Mouse (Mus musculus) gastrocnemius, postnatal 25 days (tissue): ENCODE results near the gene Glipr1l2. TPM values are rescaled to one million over a fixed set of nuclear protein-coding genes. Genes with fewer than 3 reads are reported as not detected.
"Not testable (repeated sequence)": the region's sequence is repeated elsewhere in the genome, so short reads cannot be mapped to it uniquely, and the experiment has no call there.

Experiments
- DNase-seq: peaks from one replicate; pipeline ENCODE4 v3.0.0; 2022
- long read RNA-seq, 2 experiments: library from polyadenylated mRNA; stranded (forward); transcript quantifications; one replicate each; pipeline ENCODE4 v2.0.0; 2021
- total RNA-seq, 2 experiments: library from RNA; stranded (reverse); gene quantifications; 1 replicate in 1 of 2; 2 replicates in 1 of 2; pipeline ENCODE4 v1.2.3; 2021

Glipr1l2 gene
- total RNA-seq: not detected
- long read RNA-seq, experiment 1: 0 reads
- long read RNA-seq, experiment 2: 0 reads

DNA sequence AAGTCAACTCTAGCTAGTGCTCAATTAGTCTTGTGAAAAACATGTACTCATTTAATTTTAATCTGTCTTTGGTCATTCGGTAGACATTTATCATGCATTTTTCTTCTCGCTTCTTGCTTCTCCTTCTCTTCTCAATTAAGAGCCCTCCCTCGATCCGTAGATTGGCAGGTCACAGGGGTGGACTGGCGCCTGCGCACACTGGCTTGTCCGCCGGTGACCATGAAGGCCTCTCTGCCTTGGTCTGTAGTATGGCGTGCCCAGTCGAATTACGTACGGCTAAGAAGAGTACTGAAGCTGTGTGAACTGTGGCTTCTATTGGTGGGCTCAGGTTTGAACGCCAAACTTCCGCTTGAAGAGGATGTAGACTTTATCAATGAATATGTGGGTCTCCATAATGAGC, at the start of gene Glipr1l2:
TSS of gene Glipr1l2 (plus strand) at position 198 of the 400 bp plus-strand sequence.
- DNase-seq: no peak

DNA sequence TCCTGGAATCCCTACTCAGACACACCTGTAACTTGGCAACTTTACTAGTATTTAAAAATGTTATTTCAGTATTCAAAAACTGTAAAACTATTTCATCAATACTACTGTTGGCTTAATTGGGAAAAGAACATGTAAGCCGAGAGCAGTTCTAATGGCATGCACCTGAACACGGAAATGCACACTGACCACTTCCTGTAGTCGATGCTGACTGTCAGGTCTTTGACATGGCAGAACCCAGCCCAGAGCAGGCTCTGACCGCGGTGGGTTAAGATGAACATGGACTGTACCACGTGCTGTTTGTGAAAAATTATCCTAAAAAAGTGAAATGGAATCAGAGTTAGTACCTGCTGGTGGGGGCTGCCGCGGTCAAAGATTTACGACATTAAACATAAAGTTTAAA, 39.6 kb upstream of the Glipr1l2 start:
- DNase-seq: not testable (repeated sequence)

DNA sequence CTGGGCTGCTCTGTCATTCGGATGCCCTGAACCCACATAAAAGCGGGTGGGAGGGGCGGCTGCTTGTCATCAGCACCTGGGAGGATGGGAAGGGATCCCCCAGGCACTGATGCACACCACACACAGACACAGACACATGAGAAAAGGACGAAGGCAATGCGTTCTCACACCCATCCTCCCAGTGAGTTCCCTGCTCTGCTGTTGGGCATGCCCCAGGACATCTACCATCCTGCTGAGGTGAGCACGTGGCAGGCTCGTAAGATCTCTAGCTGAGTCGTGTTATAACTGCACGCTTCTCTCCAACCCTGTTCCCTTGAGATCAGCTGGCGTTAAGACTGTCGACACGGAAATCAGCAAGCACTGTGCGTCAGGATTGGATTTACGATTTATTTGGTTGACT, 38.9 kb upstream of the Glipr1l2 start:
- DNase-seq: not testable (repeated sequence)

DNA sequence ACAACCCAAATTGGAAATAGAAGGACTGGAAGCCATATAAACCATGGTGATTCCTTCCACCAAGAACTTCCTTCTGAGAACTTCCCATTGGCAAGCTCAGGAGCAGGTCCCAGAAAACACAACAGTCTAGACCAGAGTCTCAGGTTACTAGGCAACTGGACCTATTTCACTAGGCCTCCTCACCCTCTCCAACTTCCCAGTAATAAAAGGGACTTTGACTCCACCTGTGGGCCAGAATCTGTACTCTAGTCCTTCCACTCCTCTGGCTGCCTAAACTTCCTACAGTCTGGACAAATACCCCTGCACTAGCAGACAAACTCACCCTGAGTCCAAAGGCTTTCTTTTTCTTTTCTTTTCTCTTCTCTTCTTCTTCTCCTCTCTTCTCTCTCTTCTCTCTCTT, 31.9 kb upstream of the Glipr1l2 start:
- no peak for DNase-seq

DNA sequence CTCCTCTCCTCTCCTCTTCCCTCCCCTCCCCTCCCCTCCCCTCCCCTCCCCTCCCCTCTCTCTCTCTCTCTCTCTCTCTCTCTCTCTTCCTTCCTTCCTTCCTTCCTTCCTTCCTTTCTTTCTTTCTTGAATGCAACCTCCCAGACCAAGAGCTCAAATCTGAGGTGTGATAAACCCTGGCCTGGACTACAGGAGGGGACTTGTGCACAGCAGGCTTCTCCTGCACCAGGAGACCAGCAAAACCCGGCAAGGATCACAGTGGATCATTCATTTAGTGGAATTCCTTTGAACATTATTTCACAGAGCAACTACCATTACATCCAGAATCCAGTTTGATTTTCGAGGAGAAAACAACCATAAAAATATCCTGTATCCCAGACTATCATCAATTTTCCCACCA, 31.2 kb upstream of the Glipr1l2 start:
- DNase-seq: not testable (repeated sequence)

DNA sequence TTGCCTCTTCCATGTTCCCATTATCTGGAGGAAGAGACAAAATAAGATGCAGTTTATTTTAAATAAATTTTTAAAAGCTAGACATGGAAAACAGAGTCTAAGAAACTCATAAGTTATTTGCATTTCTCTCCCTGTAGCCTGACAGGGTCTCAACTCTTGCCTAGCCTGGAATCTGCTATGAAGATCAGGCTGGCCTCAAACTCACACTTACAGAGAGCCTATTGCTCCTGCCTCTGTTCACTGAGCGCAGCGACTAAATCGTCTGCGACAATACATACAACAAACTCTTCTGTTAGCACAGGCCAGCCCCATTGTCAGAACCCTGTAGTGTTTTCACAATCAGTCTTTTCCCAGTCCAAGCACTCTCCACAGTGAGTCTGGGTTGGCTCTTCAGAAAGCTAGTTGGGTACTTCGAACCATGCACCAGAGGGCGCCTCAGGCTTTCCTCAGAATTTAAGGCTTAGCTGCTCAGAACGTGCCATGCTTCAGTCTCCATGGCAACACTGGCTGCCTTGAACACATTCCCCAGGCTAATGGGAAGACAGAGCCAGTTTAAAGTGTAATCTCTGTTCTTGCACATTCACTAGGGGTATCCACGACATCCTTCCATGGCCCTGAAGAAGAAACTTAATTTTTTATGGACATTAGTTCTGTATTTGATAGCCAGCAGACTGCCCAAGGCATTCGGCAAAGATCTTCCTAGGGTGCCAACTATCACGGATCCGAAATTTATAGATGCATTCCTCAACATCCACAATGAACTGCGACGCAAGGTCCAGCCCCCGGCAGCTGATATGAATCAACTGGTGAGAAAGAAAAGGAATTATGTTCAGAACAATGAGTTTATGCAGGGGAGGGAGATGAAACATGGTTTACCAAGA, 23.2 kb upstream of the Glipr1l2 start, which contains the start of gene Glipr1l1:
TSS of gene Glipr1l1 (plus strand) at position 488 of the 881 bp plus-strand sequence.
- DNase-seq: peak; percentile 6

DNA sequence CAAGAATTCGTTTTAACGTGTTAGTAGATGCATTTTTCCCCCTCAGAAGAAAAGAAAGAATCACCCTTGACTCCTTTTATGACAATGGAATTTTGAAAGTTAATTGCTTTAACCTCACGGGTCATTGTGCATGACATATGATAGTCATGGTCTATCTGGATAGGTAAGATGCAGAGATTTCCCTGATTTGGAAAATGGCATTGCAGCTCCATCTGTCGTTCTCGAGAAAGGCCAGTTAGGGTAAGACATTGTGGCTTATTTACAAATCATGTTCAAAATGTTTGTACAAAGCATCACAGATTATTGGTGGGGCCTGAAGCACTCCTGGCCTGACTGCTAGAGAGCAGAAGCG, 22.6 kb upstream of the Glipr1l2 start:
- DNase-seq: not testable (repeated sequence)

DNA sequence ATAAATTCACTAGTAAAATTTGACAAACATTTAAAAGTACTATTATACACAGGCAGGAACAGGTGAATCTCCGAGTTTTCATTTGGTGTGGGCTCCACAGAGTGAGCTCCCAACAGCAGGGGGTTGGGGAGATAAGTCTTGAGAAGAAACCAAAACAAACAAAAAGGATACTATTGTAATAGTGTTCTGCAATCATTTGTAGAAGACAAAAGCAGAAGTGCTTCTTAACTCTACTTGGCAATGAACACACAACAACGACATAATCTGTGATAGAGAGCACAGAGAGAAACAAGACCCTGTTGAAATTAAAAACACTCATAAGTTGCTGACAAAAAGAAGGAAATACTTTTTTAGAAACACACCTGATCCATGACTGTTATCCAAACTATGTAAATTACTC, 3.1 kb upstream of the Glipr1l2 start:
- no peak for DNase-seq

DNA sequence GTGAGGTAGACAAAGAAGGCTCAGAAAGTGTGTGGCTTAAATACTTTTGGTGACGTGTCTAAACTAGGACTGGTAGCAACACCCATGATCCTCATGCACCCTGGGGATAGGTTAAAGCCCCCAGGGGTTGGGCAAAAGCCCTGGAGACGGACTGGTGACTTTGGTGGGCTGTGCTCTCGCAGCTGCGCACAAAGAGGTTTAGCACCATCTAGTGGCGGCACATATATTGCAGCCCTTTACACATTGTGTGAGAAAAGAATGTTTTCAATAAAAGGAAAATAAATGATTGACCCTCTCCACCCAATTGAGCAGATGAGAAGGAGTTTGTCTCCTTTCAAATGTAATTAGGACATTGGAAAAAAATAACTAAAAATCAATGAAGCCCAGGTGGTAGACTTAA, 22.6 kb downstream of the Glipr1l2 start:
- not testable (repeated sequence) for DNase-seq

DNA sequence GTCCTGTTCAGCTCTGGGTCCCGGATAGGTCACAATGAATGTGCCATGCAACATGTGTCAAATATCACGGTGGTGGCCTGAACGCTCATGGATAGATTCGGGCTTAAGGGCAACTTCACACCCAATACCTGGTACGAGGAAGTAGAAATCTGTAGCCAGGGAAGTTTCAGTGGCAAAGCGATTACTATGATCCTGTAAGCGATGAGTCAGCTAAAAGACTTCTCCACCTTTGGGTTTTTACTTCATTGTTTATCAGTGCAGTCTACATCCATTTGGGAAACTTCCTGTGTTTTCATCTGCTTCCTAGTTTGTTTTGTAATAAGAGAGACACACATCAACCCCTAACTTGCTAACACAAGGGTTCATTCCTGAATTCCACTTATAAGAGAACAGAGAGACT, 27.2 kb downstream of the Glipr1l2 start:
- DNase-seq: no peak

DNA sequence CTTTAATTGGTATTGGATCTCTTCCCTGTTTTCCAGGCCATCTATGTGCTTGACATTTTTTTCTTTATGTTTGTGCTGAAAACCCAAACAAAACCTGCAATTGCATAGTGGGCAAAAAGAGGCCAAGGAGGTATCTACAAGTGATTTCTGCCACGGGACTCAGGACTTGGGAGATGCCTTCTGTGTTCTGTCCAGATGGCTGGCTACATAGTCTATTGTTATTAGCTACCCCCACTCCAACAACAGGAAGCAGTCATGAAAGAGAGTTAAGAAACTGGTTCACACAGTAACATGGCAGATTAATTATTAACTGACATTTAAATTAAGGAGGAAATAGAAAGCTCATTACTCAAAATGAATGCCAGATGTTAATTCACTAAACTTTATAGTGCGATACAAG, 41.9 kb downstream of the Glipr1l2 start:
- DNase-seq: not testable (repeated sequence)

DNA sequence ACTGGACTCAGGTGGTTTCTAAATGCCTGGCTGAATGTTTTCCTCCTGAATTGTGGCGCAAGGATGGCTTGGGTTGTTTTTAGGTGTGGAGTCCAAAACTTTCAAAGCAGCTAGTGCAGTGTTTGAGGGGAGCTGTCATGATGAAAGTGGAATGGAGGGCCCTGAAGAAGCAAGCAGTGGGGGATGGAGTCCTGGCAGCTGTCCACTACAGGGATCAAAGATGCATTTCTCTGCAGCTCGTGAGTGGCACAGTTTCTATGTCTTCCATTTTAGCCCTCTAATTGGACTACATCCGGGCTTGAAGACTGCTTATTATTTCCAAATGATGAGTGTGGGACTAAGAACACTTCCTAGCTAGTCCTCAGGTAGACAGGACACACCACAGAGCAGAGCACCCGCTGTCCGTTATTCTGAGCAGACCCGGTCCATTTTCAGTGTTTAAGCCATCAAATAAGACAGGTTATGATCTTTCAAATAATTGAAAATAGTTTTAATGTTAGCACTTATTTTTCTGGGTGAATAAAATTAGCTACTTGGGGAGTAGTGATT, 44.6 kb downstream of the Glipr1l2 start:
- not testable (repeated sequence) for DNase-seq

DNA sequence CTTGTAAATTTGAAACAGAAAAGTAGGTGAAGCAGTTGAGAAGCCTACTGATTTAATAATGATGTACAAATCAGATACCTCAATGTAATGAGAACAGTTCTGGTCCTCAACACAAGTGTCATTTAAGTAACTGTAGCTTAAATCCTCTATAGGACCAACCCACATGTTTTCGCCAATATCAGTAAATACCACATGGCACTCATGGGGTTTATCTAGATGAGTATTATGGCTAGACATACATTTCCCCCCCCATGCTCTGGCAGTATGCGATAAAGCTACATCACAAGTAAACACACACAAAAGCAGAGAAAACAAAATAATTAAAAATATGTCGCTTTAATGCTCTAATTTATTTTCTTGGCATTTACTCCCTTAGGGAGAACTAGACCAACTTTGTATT, 49.0 kb downstream of the Glipr1l2 start:
- DNase-seq: no peak

DNA sequence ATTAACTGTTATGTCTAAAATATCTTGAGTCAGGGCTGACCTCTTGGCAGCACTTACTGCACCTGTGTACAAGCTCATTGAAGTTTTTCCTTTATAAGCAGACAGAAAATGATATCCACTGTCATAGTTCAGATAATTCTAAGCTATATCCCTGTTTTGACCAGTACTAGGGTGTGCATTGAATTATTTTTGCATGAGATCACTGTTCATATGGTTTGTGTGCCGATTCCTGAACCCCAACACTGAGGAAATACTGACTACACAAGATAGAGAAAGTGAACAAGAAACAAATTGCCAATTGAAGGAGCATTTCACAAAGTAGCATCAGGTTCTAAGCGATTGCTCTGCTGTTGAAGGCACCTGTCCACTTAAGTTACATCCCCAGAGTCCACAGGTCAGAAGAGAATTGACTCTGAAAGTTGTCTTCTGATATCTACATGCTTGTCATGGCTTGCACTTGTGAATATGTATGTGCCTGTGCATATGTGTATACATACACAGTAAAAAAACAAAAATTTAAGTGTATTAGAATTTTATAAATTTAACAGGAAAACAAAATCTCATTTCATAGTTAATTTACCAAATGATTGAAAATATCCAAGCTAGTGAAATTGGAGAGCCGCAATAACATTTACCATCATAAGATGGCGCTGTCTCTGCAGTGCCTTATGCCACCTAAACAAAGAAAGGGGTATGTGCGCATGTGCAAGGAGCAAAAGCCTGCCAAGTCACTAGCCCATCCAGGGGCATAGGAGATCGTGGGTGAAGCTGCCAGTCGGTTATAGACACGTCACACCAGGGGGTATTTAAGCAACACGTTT, 55.1 kb downstream of the Glipr1l2 start:
- no peak for DNase-seq

DNA sequence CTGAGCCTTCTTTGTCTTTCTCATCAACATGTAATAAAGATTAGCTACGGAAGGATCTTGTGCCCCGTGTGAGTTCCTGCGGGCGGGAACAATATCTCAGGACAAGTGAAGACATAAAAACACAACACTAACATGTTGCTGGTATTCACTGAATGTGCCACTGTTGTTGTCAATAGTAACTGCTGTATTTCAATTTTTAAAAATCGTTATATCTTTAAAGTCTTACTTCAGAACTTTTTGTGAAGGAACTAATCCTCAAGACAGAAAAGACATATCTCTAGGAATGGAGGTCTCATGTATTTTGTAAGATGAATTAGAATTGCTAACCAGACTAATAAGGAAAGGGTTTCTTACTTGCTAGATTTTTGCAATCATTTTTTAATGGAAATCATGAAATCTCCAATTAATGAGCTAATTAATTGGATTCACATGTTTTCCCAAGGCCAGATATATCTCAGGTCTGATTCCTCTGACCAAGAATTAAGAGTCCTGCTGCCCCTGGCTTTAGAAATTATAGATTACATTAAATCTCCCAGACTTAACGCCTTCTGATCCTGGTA, 55.8 kb downstream of the Glipr1l2 start:
- DNase-seq: no peak

DNA sequence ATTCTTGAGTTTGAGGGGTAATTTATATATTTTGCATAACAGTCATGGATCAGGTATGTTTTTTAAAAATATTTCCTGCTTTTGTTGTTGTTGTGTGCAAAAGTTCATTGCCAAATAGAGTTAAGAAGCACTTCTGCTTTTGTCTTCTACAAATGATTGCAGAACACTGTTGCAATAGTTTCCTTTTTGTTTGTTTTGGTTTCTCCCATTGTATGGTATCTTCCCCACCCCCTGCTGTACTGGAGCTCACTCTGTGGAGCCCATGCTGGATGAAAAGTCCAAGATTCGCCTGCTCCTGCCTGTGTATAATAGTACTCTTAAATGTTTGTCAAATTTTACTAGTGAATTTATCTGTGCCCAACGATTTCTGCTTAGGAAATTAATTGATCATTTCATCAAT, 56.7 kb downstream of the Glipr1l2 start:
- no peak for DNase-seq

Other genes starting within 250 kb of the Glipr1l2 start
- gene Krr1, start 110.7 kb upstream of the Glipr1l2 start, total RNA-seq: 10 to 100 TPM; 22.1 to 24.9 TPM
- not detected for gene Glipr1, start 80.7 kb upstream of the Glipr1l2 start, total RNA-seq
- not detected for gene Glipr1l1, start 23.2 kb upstream of the Glipr1l2 start, total RNA-seq
- gene Glipr1l3, start 77.0 kb downstream of the Glipr1l2 start, total RNA-seq: not detected
- not detected for gene Caps2, start 80.3 kb downstream of the Glipr1l2 start, total RNA-seq
- gene Kcnc2, start 187.8 kb downstream of the Glipr1l2 start, total RNA-seq: under 1 TPM in 1 of 2 experiments, not detected in 1; 0.24 TPM